Mouse (Mus musculus) CH12.LX (cell line): ENCODE measurements around the gene Sgms1.

Source experiments
- CTCF ChIP-seq, 2 experiments: IDR thresholded peaks in 1 of 2; conservative IDR thresholded peaks in 1 of 2; 2 replicates each; pipeline ENCODE4 v1.5.1; 2011 to 2012; ENCODE audit warnings: low read depth in 2 of 2, low read length in 2 of 2, improper control_type of control experiment in 1 of 2, inconsistent platforms in 1 of 2, mild to moderate bottlenecking in 1 of 2, moderate library complexity in 1 of 2
- EP300 ChIP-seq: IDR thresholded peaks from 2 replicates; pipeline ENCODE4 v1.6.1; 2011; ENCODE audit warnings: low read length, improper control_type of control experiment
- ETS1 ChIP-seq: conservative IDR thresholded peaks from 2 replicates; pipeline ENCODE4 v1.6.1; 2012; ENCODE audit warnings: low read depth, mild to moderate bottlenecking, inconsistent platforms, low read length, improper control_type of control experiment, moderate library complexity
- HCFC1 ChIP-seq: IDR thresholded peaks from 2 replicates; pipeline ENCODE4 v1.6.1; 2012; ENCODE audit warnings: low read depth, mild to moderate bottlenecking, inconsistent platforms, low read length, improper control_type of control experiment
- POLR2A ChIP-seq: IDR thresholded peaks from 2 replicates; pipeline ENCODE4 v1.6.1; 2011; ENCODE audit warnings: low read depth, mild to moderate bottlenecking, improper control_type of control experiment, low read length
- POLR2AphosphoS2 ChIP-seq: IDR thresholded peaks from 2 replicates; pipeline ENCODE4 v1.6.1; 2011; ENCODE audit warnings: low read depth, low read length, improper control_type of control experiment
- ZNF384 ChIP-seq: IDR thresholded peaks from 2 replicates; pipeline ENCODE4 v1.6.1; 2012; ENCODE audit warnings: low read depth, low read length, improper control_type of control experiment, inconsistent platforms

GRCm38 (mm10) chr19:32164128-32164527 is 225.4 kb downstream of the Sgms1 start:
- no peak for TF ChIP-seq ZNF384
- no peak for TF ChIP-seq HCFC1
- TF ChIP-seq CTCF (conservative IDR thresholded peaks at IDR 0.05 in 1 of 2, IDR thresholded peaks at IDR 0.05 in 1 of 2; ENCODE audit: low read depth in 2 of 2, low read length in 2 of 2), result no peak
- TF ChIP-seq ETS1, result no peak
- no peak for TF ChIP-seq POLR2A
- no peak for TF ChIP-seq EP300
- TF ChIP-seq POLR2AphosphoS2, result no peak
